Mouse (Mus musculus) hindbrain, embryonic 15.5 days (tissue): ENCODE results near the gene Mesd. TPM values are rescaled to one million over a fixed set of nuclear protein-coding genes. Genes with fewer than 3 reads are reported as not detected.

ENCODE experiments used
- ATAC-seq: fragments of 200-750 bp; cut with Nextera tagmentation; 2 replicates; pipeline ENCODE4 v1.8.0; 2017; ENCODE audit warnings: low read depth, moderate number of reproducible peaks, moderate TSS enrichment; ENCODE audit not compliant: low FRiP score
- H3K27ac ChIP-seq: fragments of 300-500 bp; sonication (generic); replicated peaks from 2 replicates; pipeline ENCODE4 v1.5.1; 2015; ENCODE audit warnings: mild to moderate bottlenecking, inconsistent platforms
- H3K27me3 ChIP-seq: fragments of 300-500 bp; sonication (generic); 2 replicates; pipeline ENCODE4 v1.6.1; 2015; ENCODE audit warnings: control low read depth, inconsistent platforms
- H3K36me3 ChIP-seq: fragments of 300-500 bp; sonication (generic); 2 replicates; pipeline ENCODE4 v1.6.1; 2015; ENCODE audit warnings: control low read depth, inconsistent platforms
- H3K4me1 ChIP-seq: fragments of 300-500 bp; sonication (generic); replicated peaks from 2 replicates; pipeline ENCODE4 v1.6.1; 2015; ENCODE audit warnings: control low read depth, inconsistent platforms
- H3K4me2 ChIP-seq: fragments of 300-500 bp; sonication (generic); 2 replicates; pipeline ENCODE4 v1.6.1; 2015; ENCODE audit warnings: moderate library complexity, mild to moderate bottlenecking, inconsistent platforms
- H3K4me3 ChIP-seq: fragments of 300-500 bp; sonication (generic); 2 replicates; pipeline ENCODE4 v1.5.1; 2015; ENCODE audit warnings: mild to moderate bottlenecking, inconsistent platforms
- H3K9ac ChIP-seq: fragments of 300-500 bp; sonication (generic); 2 replicates; pipeline ENCODE4 v1.6.1; 2015; ENCODE audit warnings: inconsistent platforms
- H3K9me3 ChIP-seq: fragments of 300-500 bp; sonication (generic); 2 replicates; pipeline ENCODE4 v1.6.1; 2016; ENCODE audit warnings: control low read depth, inconsistent platforms
- WGBS: fragments of 180-500 bp; shearing (Covaris S2); methylation state at CpG from one replicate; pipeline ENCODE4 v1.1.7; 2015; 5-methylcytosine and 5-hydroxymethylcytosine counted together
- polyA plus RNA-seq: library from polyadenylated mRNA; unstranded; fragments of >200 nt; fragmentation: Nextera tagmentation; extraction: Ambion mirVana; gene quantifications from 2 replicates; pipeline ENCODE4 v1.2.1, GENCODE M21; 2015

Gene Mesd
- polyA plus RNA-seq, 1 experiment from 2014 or later: 67.1 TPM

GRCm38 (mm10) chr7:83941701-83942101, 57.4 kb downstream of the Mesd start:
- no peak overlapping the region for H3K4me3 ChIP-seq
- no peaks in the 10 kb centered on the region for H3K27me3 ChIP-seq
- H3K27ac ChIP-seq: no peak overlapping the region
- H3K36me3 ChIP-seq: no peaks in the 10 kb centered on the region
- H3K4me1 ChIP-seq: no peaks in the 10 kb centered on the region
- WGBS: 86% methylated on average over 8 of the region's 8 CpGs
- no peak overlapping the region for H3K9ac ChIP-seq
- no peak overlapping the region for H3K4me2 ChIP-seq
- no peak for ATAC-seq
- H3K9me3 ChIP-seq: no peaks in the 10 kb centered on the region

- Histone ChIP-seq H3K36me3 (no peaks in the 10 kb centered on the region), H3K4me3 (no peak overlapping the region), H3K4me1 (no peaks in the 10 kb centered on the region), H3K9me3 (no peaks in the 10 kb centered on the region), H3K4me2 (no peak overlapping the region), H3K27ac (no peak overlapping the region), H3K27me3 (no peaks in the 10 kb centered on the region), H3K9ac (no peak overlapping the region)
- ATAC-seq: no peak
- 73% methylated on average over 7 of the region's 7 CpGs for WGBS
Observed at GRCm38 (mm10) chr7:83948743-83949142, 64.5 kb downstream of the Mesd start.

GRCm38 (mm10) chr7:83949662-83950061, 65.4 kb downstream of the Mesd start:
- WGBS: 61% methylated on average over 6 of the region's 6 CpGs
- H3K4me1 ChIP-seq: no peaks in the 10 kb centered on the region
- H3K9ac ChIP-seq: no peak overlapping the region
- H3K4me3 ChIP-seq: no peak overlapping the region
- no peaks in the 10 kb centered on the region for H3K36me3 ChIP-seq
- ATAC-seq: no peak
- H3K9me3 ChIP-seq: no peaks in the 10 kb centered on the region
- no peaks in the 10 kb centered on the region for H3K27me3 ChIP-seq
- no peak overlapping the region for H3K4me2 ChIP-seq
- no peak overlapping the region for H3K27ac ChIP-seq

Other genes with a start within 250 kb of the Mesd start
- 0.96 and 1.4 TPM in 2 replicates for gene Il16, start 138.7 kb upstream of the Mesd start, polyA plus RNA-seq
- gene Cfap161, start 89.6 kb upstream of the Mesd start, polyA plus RNA-seq: 1.5 and 2.2 TPM in 2 replicates
- gene Tlnrd1, start 161 bp upstream of the Mesd start, polyA plus RNA-seq: 11.1 and 11.5 TPM in 2 replicates
- 0.62 and 0.94 TPM in 2 replicates for gene Cemip, start 202.0 kb downstream of the Mesd start, polyA plus RNA-seq